Mouse (Mus musculus) thymus, adult 2 months (tissue): ENCODE data around the gene Zdhhc6.

Experiments used
- CTCF ChIP-seq: fragments of 200-500 bp; IDR thresholded peaks from 2 replicates; pipeline ENCODE4 v1.5.1; 2012; ENCODE audit warnings: mild to moderate bottlenecking, control low read depth, low read length, moderate library complexity, borderline replicate concordance; ENCODE audit not compliant: control insufficient read depth, poor library complexity, insufficient read depth; ENCODE audit errors: extremely low read depth
- POLR2A ChIP-seq: fragments of 200-500 bp; IDR thresholded peaks from 2 replicates; pipeline ENCODE4 v1.6.1; 2012; ENCODE audit warnings: mild to moderate bottlenecking, low read length, control low read depth, moderate library complexity; ENCODE audit not compliant: control insufficient read depth, poor library complexity, insufficient read depth; ENCODE audit errors: extremely low read depth

DNA sequence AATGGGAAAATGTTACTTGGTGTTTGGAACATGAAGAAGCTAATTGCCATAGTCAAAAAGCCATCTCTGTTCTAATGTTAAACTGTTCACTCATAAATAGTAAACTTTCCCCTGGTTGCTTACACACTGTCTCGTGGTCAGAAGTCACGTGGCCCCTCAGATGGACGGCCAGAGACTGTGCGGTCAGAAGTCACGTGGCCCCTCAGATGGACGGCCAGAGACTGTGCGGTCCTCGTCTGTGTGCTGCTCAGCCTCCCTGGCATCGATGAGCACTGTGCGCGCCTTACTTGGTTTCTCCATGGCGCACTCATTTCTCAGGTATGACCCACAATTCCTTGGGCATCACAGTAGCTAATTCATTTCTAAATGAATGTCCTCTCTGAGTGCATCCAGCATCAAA lies 20.6 kb upstream of the Zdhhc6 start:
- TF ChIP-seq POLR2A (no peak), CTCF (no peak)
